Mouse (Mus musculus): ENCODE measurements at regions not wholly inside any gene's neighbourhood (a gene's known extent, or its start where the extent isn't known, plus 50 kb on each side); places are given as distances from the start of the nearest gene placed in this dataset.
A peak's percentile ranks its signal among the peaks of the same experiment; 100 is the strongest.

GRCm38 (mm10) chr8:15734461-15734860, 688.6 kb upstream of the BB014433 start:
- no peak for DNase-seq (ENCODE audit: low read depth, low spot score)

GRCm38 (mm10) chr8:15731324-15731723, 685.4 kb upstream of the BB014433 start:
- DNase-seq (ENCODE audit: low read depth, low spot score) = no peak

GRCm38 (mm10) chr8:15729075-15729474, 683.2 kb upstream of the BB014433 start:
- DNase-seq (ENCODE audit: low read depth, low spot score) = peak; percentile 49

- no peak for DNase-seq (ENCODE audit: low read depth, low spot score)
Observed at GRCm38 (mm10) chr8:15726310-15726709, 680.4 kb upstream of the BB014433 start.
